Mouse (Mus musculus): ENCODE data around the gene Pink1.

DNA sequence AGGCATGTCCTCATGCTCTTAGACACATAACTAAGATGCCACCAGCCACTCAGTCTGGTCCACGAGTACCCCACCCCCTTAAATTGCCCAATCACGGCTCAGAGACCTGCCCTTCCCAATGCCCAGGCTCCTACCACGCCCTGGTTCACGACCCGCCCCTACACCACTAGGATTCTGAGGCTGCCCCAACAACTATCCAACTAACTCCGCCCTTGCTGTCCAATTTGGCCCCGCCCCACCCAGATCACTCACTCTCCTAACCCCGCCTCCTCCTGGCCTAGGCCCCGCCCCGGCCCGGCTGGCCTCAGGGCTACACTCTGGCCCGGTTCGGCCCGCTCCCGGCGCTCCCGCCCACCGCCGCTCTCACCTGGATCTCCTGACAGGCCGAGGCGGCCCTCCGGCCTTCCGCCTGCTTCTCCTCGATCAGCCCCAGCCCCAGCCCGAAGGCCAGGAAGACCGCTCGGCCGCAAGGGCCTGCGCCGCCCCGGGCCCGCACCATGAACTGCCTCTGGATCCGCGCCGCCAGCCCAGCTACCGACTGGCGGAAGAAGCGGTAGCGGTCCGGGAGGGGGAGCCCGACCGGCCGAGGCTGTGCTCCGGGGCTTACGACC is 536 bp downstream of the Pink1 start:
- TF ChIP-seq CTCF (IDR thresholded peaks at IDR 0.05; ENCODE audit: low read depth, low read length), result no peak
- TF ChIP-seq GATA1 (IDR thresholded peaks at IDR 0.05; ENCODE audit: borderline replicate concordance, low read length), result no peak
- TF ChIP-seq TAL1 (conservative IDR thresholded peaks at IDR 0.05; ENCODE audit: low read depth, low read length), result no peak
- TF ChIP-seq POLR2AphosphoS5 (IDR thresholded peaks at IDR 0.05; ENCODE audit: insufficient replicate concordance, low read depth, low read length), result no peak

All from G1E (cell line).